Mouse (Mus musculus) common myeloid progenitor, adult 5-6 weeks (primary cell): ENCODE measurements around the gene Nps. TPM values are rescaled to one million over a fixed set of nuclear protein-coding genes. Genes with fewer than 3 reads are reported as not detected.

Source experiments
- total RNA-seq: library from RNA; stranded (forward); fragments of 200-1000, 187-1606 nt; gene quantifications from 2 replicates; pipeline ENCODE4 v1.2.3, GENCODE M21; 2017

Nps gene
- total RNA-seq, 1 experiment from 2014 or later, result not detected

Other genes with a start within 250 kb of the Nps start
- gene Foxi2, start 151.6 kb downstream of the Nps start, total RNA-seq, result not detected in 2 replicates